Mouse (Mus musculus): ENCODE measurements around the gene Katnb1.

- no peak for TF ChIP-seq CTCF (IDR thresholded peaks at IDR 0.05; ENCODE audit: low read depth)
- no peak for TF ChIP-seq EP300 (optimal IDR thresholded peaks at IDR 0.05)
Measured at GRCm38 (mm10) chr8:95128750-95129260, 47.8 kb downstream of the Katnb1 start.
